Mouse (Mus musculus) retina, adult 2 months (tissue): ENCODE data around the gene Gnat1.

Experiments used
- DNase-seq: peaks from one replicate; pipeline ENCODE4 v3.0.0-alpha.2; 2012; ENCODE audit warnings: low read depth, low spot score

The Gnat1 gene

DNA sequence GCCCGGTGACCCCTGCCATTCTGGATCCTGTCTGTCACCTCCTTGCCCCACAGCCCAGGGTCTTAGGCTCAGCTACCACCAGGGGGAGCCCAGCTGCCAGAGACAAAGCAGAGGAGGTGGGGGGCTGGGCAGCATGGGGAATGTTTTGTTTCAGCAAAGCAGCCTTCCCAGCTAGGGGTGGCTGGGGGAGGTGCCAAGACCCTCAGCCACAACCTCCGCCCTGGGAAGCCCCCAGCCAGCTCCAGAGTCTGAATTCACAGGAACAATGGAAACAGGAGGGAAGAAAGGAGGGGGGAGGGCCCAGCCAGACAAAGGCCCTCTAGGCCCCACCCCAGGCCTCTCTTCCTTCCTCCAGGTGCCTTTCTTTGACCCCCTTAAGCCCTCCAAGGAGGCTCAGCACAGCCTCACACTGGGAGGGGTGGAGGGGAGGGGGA is 52.7 kb downstream of the Gnat1 start:
- DNase-seq, result no peak

DNA sequence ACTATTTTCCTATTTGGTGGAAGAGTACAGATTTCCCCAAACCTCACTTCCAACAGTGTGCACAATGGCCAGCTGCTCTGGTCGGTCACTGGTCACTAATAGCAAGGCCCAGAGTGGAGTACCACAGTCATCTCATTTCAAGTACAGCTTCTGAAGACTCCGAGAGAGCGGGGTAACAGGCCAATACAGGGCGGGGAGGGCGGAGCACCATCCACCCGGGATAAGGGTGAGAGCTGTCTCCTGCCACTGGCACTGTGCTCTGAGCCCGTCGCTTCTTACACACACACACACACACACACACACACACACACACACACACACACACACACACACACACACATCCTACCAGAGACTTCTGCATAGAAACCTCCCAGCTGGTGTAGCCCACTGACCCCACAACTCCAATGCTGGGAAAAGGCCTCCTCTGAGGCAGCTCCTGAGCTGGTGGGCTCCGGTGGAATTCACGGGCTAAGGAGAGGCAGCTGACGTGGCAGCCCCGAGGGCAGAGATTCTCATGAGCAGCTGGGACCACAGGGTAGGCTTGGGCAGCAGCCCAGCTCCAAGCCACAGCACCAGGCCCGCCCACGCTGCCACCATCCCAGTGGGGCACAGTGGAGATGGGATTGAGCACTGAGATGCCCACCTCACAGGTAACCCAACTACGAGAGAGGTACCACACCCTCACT is 53.2 kb downstream of the Gnat1 start:
- no peak for DNase-seq

DNA sequence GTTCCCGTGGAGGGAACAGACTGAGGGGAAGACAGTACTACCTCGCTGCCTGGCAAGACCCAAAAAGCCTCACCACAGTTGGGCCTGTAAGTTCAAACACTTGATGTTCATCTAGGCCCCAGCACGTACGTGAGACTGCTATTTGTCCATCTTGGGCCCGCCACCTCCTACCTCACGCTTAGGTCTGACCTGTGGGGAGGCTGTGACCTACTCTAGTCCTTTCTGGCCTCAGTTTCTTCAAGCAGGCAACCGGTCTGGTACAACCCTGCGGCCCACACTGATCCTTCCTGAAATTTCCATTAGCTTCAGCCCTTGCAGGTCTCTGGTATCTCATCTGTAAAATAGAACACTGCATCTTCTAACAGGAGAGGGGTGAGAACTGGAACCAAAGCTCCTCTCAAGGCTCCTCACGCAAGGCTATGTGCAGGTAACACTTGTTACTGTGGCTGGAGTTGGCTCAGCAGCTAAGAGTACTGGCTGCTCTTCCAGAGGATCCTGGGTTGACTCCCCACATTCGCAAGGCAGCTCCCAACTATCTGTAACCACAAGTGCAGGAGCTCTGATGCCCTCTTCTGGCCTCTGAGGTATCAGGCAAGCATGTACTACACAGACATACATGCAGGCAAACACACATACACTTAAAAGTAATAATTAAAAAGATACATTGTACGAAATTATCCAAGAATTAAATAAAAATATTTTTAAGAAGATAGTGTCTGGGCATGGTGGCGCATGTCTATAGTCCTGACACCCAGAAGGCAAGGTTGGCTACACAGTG is 54.0 kb downstream of the Gnat1 start:
- no peak for DNase-seq

DNA sequence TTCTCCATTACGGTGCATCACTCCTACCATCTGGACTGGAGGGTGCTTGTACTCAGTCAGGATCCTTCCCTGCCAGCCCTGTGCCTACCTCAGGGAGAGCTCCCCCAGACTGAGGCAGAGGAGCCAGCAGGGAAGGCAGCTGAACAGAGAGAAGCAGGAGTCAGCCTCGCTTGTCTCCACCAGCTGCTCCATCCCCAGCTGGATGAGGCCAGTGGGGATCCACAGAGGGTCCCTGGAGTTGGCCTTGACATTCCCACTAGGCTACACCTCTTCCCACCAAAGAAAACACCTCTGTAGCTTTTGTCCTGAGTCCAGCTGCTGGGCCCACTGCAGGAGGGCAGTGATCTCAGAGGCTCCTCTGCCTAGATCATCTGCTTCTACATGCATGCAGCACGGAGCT is 54.6 kb downstream of the Gnat1 start:
- no peak for DNase-seq

DNA sequence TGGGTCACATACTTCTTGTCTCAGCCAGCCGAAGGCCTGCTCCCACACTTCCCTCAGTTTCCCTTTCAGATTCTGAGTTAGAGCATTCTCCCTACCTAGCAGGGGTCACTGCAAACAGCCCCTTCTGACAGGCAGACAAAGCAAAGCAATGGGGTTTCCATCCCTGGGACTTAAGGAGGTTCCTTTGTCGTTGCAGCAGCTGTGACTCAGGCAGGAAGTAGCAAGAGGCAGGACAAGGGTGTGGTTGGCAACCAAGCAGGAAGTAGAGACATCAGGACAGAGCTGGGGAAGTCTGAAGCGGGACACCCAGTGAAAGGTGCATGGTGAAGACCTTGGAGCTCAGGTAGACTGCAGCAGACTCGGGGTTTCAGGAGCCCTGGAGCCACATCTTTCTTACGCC is 55.0 kb downstream of the Gnat1 start:
- DNase-seq, result no peak
